ENCODE assay signal across 14 mouse cellular contexts in the genomic region with DNA sequence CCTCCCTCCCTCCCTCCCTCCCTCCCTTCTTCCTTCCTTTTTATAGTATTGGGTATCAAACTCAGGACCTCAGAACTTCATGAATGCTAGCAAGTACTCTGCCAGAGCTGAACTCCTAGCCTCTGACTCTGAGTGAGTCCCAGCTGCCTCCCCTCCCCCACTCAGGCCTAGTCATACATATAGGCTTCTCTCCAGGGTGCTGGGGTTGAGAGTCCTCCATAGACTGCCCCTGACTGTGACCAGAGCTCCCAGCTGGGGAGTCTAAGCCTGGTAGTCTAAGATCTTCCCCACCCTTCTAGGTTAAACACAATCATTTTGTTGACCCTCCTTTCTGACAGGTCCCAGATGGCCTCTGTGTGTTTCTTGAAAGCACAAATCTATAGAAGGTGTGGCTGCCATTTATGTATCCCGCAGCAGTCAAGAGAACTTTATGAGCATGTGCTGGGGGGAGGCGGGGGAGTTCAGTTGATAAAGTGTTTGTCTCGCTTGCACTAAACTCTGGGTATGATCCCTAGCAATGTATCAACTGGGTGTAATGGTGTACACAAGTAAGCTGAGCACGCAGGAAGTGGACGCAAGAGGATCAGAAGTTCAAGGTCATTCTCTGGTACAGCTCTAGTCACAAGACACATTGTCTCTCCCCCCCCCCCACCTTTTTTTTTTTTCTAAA. TPM values are rescaled to one million over a fixed set of nuclear protein-coding genes. Genes with fewer than 3 reads are reported as not detected.
DNase-seq lines count a peak whose midpoint lies in the region; ATAC-seq and TF ChIP-seq lines count a peak whose summit lies in the region.
"Had no signal": no experiment of that assay in that cellular context is flagged by ENCODE, and none has a peak within 500 bp of the region (broad histone marks: within the 10 kb centered on the region; RNA-seq: fewer than 3 reads in every experiment).

No protein-coding gene starts in this region.

- H3K9me3 ChIP-seq in liver, postnatal 0 days (ENCODE audit: low read length) = no peaks in the 10 kb centered on the region
- H3K9me3 ChIP-seq in liver, embryonic 11.5 days (ENCODE audit: control insufficient read depth, low read length) = no peaks in the 10 kb centered on the region
- no peaks in the 10 kb centered on the region for H3K9me3 ChIP-seq in CH12.LX (replicated peaks; ENCODE audit: low read length)
- no peaks in the 10 kb centered on the region for H3K9me3 ChIP-seq in intestine, embryonic 14.5 days (ENCODE audit: control insufficient read depth, low read length)
- H3K9me3 ChIP-seq: limb, embryonic 15.5 days had no signal

- 72% methylated on average over 5 of the region's 5 CpGs for WGBS in liver, postnatal 0 days (ENCODE audit: insufficient replicate concordance)
- WGBS in liver, embryonic 11.5 days = 70% methylated on average over 5 of the region's 5 CpGs
- 37% methylated on average over 5 of the region's 5 CpGs for WGBS in intestine, embryonic 14.5 days
- 54% methylated on average over 5 of the region's 5 CpGs for WGBS in thymus, adult 2 months
- WGBS in heart, adult 2 months = 86% methylated on average over 5 of the region's 5 CpGs

- peak; percentile 44 for DNase-seq in liver, postnatal 0 days
- DNase-seq in liver, embryonic 11.5 days (ENCODE audit: low spot score) = no peak
- no peak for DNase-seq in CH12.LX (ENCODE audit: extremely low read depth)
- DNase-seq in intestine, embryonic 14.5 days (ENCODE audit: low spot score) = no peak
- DNase-seq in thymus, adult 2 months = peak; percentile 82
- DNase-seq in frontal cortex, postnatal 14 days (ENCODE audit: low spot score in 2 of 2) = no peak
- DNase-seq in adipocyte (ENCODE audit: low spot score) = no peak
- no peak for DNase-seq in heart, adult 2 months
- DNase-seq: heart, adult 11 months; heart, postnatal 10 days; kidney, adult 2 months; layer of hippocampus, postnatal 36 days had no signal

- no peaks in the 10 kb centered on the region for H3K36me3 ChIP-seq in liver, postnatal 0 days (replicated peaks; ENCODE audit: insufficient read depth, low read length)
- H3K36me3 ChIP-seq in liver, embryonic 11.5 days (ENCODE audit: control insufficient read depth, insufficient read depth, low read length) = no peaks in the 10 kb centered on the region
- no peaks in the 10 kb centered on the region for H3K36me3 ChIP-seq in CH12.LX (replicated peaks in 1 of 2; ENCODE audit: control insufficient read depth in 1 of 2, insufficient read depth in 1 of 2, low read length in 1 of 2)
- H3K36me3 ChIP-seq in intestine, embryonic 14.5 days (ENCODE audit: control insufficient read depth, insufficient read depth, low read length) = no peaks in the 10 kb centered on the region
- H3K36me3 ChIP-seq in thymus, adult 2 months (ENCODE audit: control insufficient read depth, insufficient read depth, low read length) = no peaks in the 10 kb centered on the region
- H3K36me3 ChIP-seq in heart, adult 2 months (ENCODE audit: control insufficient read depth, insufficient read depth, low read length) = no peaks in the 10 kb centered on the region
- H3K36me3 ChIP-seq: limb, embryonic 15.5 days had no signal

- no peaks in the 10 kb centered on the region for H3K79me2 ChIP-seq in CH12.LX (replicated peaks; ENCODE audit: control insufficient read depth, extremely low read depth, insufficient read depth, poor library complexity, severe bottlenecking)
- no peaks in the 10 kb centered on the region for H3K79me2 ChIP-seq in heart, adult 2 months (replicated peaks; ENCODE audit: control insufficient read depth, insufficient read depth, low read length)

- H3K27ac ChIP-seq in liver, postnatal 0 days (ENCODE audit: low read depth) = peak overlapping the region; percentile 51; the same call in 1 of the 2 replicates
- no peak overlapping the region for H3K27ac ChIP-seq in liver, embryonic 11.5 days (ENCODE audit: low read depth, low read length)
- no peak overlapping the region for H3K27ac ChIP-seq in CH12.LX (ENCODE audit: insufficient read depth, low read depth)
- H3K27ac ChIP-seq in intestine, embryonic 14.5 days (ENCODE audit: low read depth) = no peak overlapping the region
- peak overlapping the region; percentile 99 for H3K27ac ChIP-seq in thymus, adult 2 months (ENCODE audit: control insufficient read depth, insufficient read depth, low read length)
- H3K27ac ChIP-seq in heart, adult 2 months = no peak overlapping the region
- H3K27ac ChIP-seq: limb, embryonic 15.5 days had no signal

- TF ChIP-seq EP300 in liver, postnatal 0 days (IDR thresholded peaks at IDR 0.05; ENCODE audit: low read depth) = no peak
- TF ChIP-seq EP300 in CH12.LX (IDR thresholded peaks at IDR 0.05; ENCODE audit: low read length) = no peak
- no peak for TF ChIP-seq EP300 in heart, adult 2 months (IDR thresholded peaks at IDR 0.05; ENCODE audit: insufficient read depth, low read depth, low read length)

- no peak overlapping the region for H3K9ac ChIP-seq in liver, postnatal 0 days (replicated peaks)
- H3K9ac ChIP-seq in liver, embryonic 11.5 days (ENCODE audit: low read depth, low read length) = no peak overlapping the region
- no peak overlapping the region for H3K9ac ChIP-seq in CH12.LX (ENCODE audit: insufficient read depth, low read depth)
- H3K9ac ChIP-seq in intestine, embryonic 14.5 days (ENCODE audit: low read length) = no peak overlapping the region
- H3K9ac ChIP-seq in heart, adult 2 months (ENCODE audit: low read depth, low read length) = no peak overlapping the region
- H3K9ac ChIP-seq: limb, embryonic 15.5 days had no signal

- dilution Hi-C loops in CH12.LX (cut with MboI; ENCODE audit: extremely low pct_ligation_motif_present, extremely low pct_unique_long_range_greater_than_20kb, low sequenced_read_pairs) = no loop called here

- H3K27me3 ChIP-seq in liver, postnatal 0 days (ENCODE audit: insufficient read depth, low read length) = no peaks in the 10 kb centered on the region
- H3K27me3 ChIP-seq in liver, embryonic 11.5 days (replicated peaks; ENCODE audit: control insufficient read depth, insufficient read depth, low read length) = no peaks in the 10 kb centered on the region
- no peaks in the 10 kb centered on the region for H3K27me3 ChIP-seq in CH12.LX (replicated peaks)
- no peaks in the 10 kb centered on the region for H3K27me3 ChIP-seq in intestine, embryonic 14.5 days (replicated peaks; ENCODE audit: control insufficient read depth, insufficient read depth, low read length)
- H3K27me3 ChIP-seq in thymus, adult 2 months (ENCODE audit: control insufficient read depth, insufficient read depth, low read length) = no peaks in the 10 kb centered on the region; the same call in 1 of the 2 replicates
- no peaks in the 10 kb centered on the region for H3K27me3 ChIP-seq in heart, adult 2 months (ENCODE audit: control insufficient read depth, insufficient read depth, low read length)
- H3K27me3 ChIP-seq: limb, embryonic 15.5 days had no signal

- H3K4me2 ChIP-seq in liver, postnatal 0 days (ENCODE audit: low read depth, low read length) = no peak overlapping the region
- H3K4me2 ChIP-seq in liver, embryonic 11.5 days = no peak overlapping the region
- no peak overlapping the region for H3K4me2 ChIP-seq in CH12.LX (ENCODE audit: insufficient read depth, low read depth, poor library complexity, severe bottlenecking)
- no peak overlapping the region for H3K4me2 ChIP-seq in intestine, embryonic 14.5 days (ENCODE audit: low read length)
- H3K4me2 ChIP-seq: limb, embryonic 15.5 days had no signal

- no peaks in the 10 kb centered on the region for H3K4me1 ChIP-seq in liver, postnatal 0 days (ENCODE audit: insufficient read depth)
- 0 out of 2 replicates have a peak, but pooled peaks cover 2% of the 10 kb centered on the region for H3K4me1 ChIP-seq in liver, embryonic 11.5 days (replicated peaks; ENCODE audit: control insufficient read depth, insufficient read depth, low read length)
- H3K4me1 ChIP-seq in CH12.LX (ENCODE audit: control insufficient read depth in 1 of 2, insufficient read depth in 2 of 2) = peaks cover 36 to 68% of the 10 kb centered on the region in 2 experiments
- H3K4me1 ChIP-seq in intestine, embryonic 14.5 days (replicated peaks; ENCODE audit: control insufficient read depth, insufficient read depth, low read length) = 0 out of 2 replicates have a peak, but pooled peaks cover 5% of the 10 kb centered on the region
- H3K4me1 ChIP-seq in thymus, adult 2 months (replicated peaks; ENCODE audit: control insufficient read depth, insufficient read depth, low read length) = peaks cover 57% of the 10 kb centered on the region
- H3K4me1 ChIP-seq in heart, adult 2 months (ENCODE audit: control insufficient read depth, insufficient read depth, low read length) = no peaks in the 10 kb centered on the region
- H3K4me1 ChIP-seq: limb, embryonic 15.5 days had no signal

- TF ChIP-seq POLR2A in CH12.LX (IDR thresholded peaks at IDR 0.05; ENCODE audit: low read depth, low read length) = no peak
- TF ChIP-seq POLR2A in thymus, adult 2 months (IDR thresholded peaks at IDR 0.05; ENCODE audit: control insufficient read depth, extremely low read depth, insufficient read depth, low read length, poor library complexity) = no peak
- TF ChIP-seq POLR2A in heart, adult 2 months (IDR thresholded peaks at IDR 0.05; ENCODE audit: insufficient read depth, low read depth, low read length) = no peak

- peak; percentile 62 for ATAC-seq in liver, postnatal 0 days
- no peak for ATAC-seq in liver, embryonic 11.5 days (replicated peaks; ENCODE audit: low FRiP score)
- ATAC-seq in intestine, embryonic 14.5 days (replicated peaks; ENCODE audit: low FRiP score, low TSS enrichment, low read depth) = peak; percentile 77

- in situ Hi-C loops in CH12.LX (cut with MboI; ENCODE audit: low pct_ligation_motif_present, low pct_unique_long_range_greater_than_20kb, low sequenced_read_pairs) = no loop called here

- no peak overlapping the region for H3K4me3 ChIP-seq in liver, postnatal 0 days (ENCODE audit: low read depth, low read length)
- H3K4me3 ChIP-seq in liver, embryonic 11.5 days (ENCODE audit: low read depth, low read length) = no peak overlapping the region
- H3K4me3 ChIP-seq in CH12.LX (replicated peaks in 1 of 3; ENCODE audit: low read depth in 2 of 3, low read length in 2 of 3, poor library complexity in 1 of 3) = no peak overlapping the region
- H3K4me3 ChIP-seq in intestine, embryonic 14.5 days (ENCODE audit: low read depth, low read length) = no peak overlapping the region
- H3K4me3 ChIP-seq in thymus, adult 2 months (ENCODE audit: control insufficient read depth, insufficient read depth, low read length) = no peak overlapping the region
- H3K4me3 ChIP-seq in heart, adult 2 months = no peak overlapping the region
- H3K4me3 ChIP-seq: erythroblast, embryonic 14.5 days; limb, embryonic 15.5 days had no signal

- TF ChIP-seq RAD21 in CH12.LX (IDR thresholded peaks at IDR 0.05; ENCODE audit: low read depth, low read length) = no peak

- intact Hi-C loops in heart, adult 2 months (cut with DNase I) = no loop called here

- no peak for TF ChIP-seq CTCF in liver, postnatal 0 days (IDR thresholded peaks at IDR 0.05; ENCODE audit: low read depth)
- no peak for TF ChIP-seq CTCF in CH12.LX (conservative IDR thresholded peaks at IDR 0.05 in 1 of 2, IDR thresholded peaks at IDR 0.05 in 1 of 2; ENCODE audit: low read depth in 2 of 2, low read length in 2 of 2)
- no peak for TF ChIP-seq CTCF in thymus, adult 2 months (IDR thresholded peaks at IDR 0.05; ENCODE audit: borderline replicate concordance, control insufficient read depth, extremely low read depth, insufficient read depth, low read length, poor library complexity)
- no peak for TF ChIP-seq CTCF in heart, adult 2 months (IDR thresholded peaks at IDR 0.05)

RNA-seq across cellular contexts. Expression of gene Cxcr4, which starts 10.1 kb away (rescaled TPM):
- polyA plus RNA-seq in liver, postnatal 0 days (2015; fragmentation: Nextera tagmentation; extraction: Ambion mirVana) = 4.3 and 5.5 TPM in 2 replicates
- 0.97 and 1.3 TPM in 2 replicates for polyA plus RNA-seq in liver, embryonic 11.5 days (2014; fragmentation: Nextera tagmentation; extraction: Ambion mirVana)
- total RNA-seq in CH12.LX (2012; rRNA removed) (156 and 169 TPM in 2 replicates), CH12.LX (2014; rRNA removed) (86.6 and 102 TPM in 2 replicates)
- polyA plus RNA-seq in CH12.LX (2012; ENCODE audit: insufficient read length, low read depth) = 80.3 and 80.6 TPM in 2 replicates
- 4.0 and 5.6 TPM in 2 replicates for polyA plus RNA-seq in intestine, embryonic 14.5 days (2014; fragmentation: Nextera tagmentation; extraction: Ambion mirVana)
- 1,143 and 1,279 TPM in 2 replicates for polyA plus RNA-seq in thymus, adult 2 months (2012; rRNA removed)
- total RNA-seq in heart, adult 2 months (2021) = 1 to 10 TPM; 7.0 to 7.8 TPM
- 28.4 and 29.8 TPM in 2 replicates for polyA plus RNA-seq in heart, adult 2 months (2012; rRNA removed)
- polyA plus RNA-seq: erythroblast, embryonic 14.5 days had no signal

Comparison
In these comparisons a context has a peak if more than half of its experiments do, and no peak if none do; other contexts are left out.
1. DNase-seq: peak in liver, postnatal 0 days (single experiment) and thymus, adult 2 months (single experiment); none in liver, embryonic 11.5 days (single experiment), CH12.LX (single experiment), intestine, embryonic 14.5 days (single experiment), frontal cortex, postnatal 14 days (0 of 2), adipocyte (single experiment) and heart, adult 2 months (0 of 2).
2. H3K27ac ChIP-seq: peak in liver, postnatal 0 days (single experiment) and thymus, adult 2 months (single experiment); none in liver, embryonic 11.5 days (single experiment), CH12.LX (single experiment), intestine, embryonic 14.5 days (single experiment) and heart, adult 2 months (single experiment).
3. RNA of gene Cxcr4, which starts 10.1 kb away (polyA plus RNA-seq): 1,143 to 1,279 TPM in thymus, adult 2 months; 80.3 to 80.6 TPM in CH12.LX, 28.4 to 29.8 TPM in heart, adult 2 months, 4.0 to 5.6 TPM in intestine, embryonic 14.5 days, 4.3 to 5.5 TPM in liver, postnatal 0 days and 0.97 to 1.3 TPM in liver, embryonic 11.5 days; every median in the first group is over 10 times any median in the second.